Mouse (Mus musculus): ENCODE results near the gene Taar7e. TPM values are rescaled to one million over a fixed set of nuclear protein-coding genes. Genes with fewer than 3 reads are reported as not detected.

Taar7e gene
- polyA plus RNA-seq (2014; fragmentation: Nextera tagmentation; extraction: Ambion mirVana), result not detected in 2 replicates

GRCm38 (mm10) chr10:24037314-24037713 lies at the start of gene Taar7e:
TSS of gene Taar7e (plus strand) at chr10:24037614.
- H3K9ac ChIP-seq (ENCODE audit: low read depth, low read length), result no peak within 1 kb of the TSS
- no peak within 1 kb of the TSS for H3K4me2 ChIP-seq (replicated peaks; ENCODE audit: low read depth, low read length)
- H3K4me3 ChIP-seq (ENCODE audit: low read depth, low read length), result no peak within 1 kb of the TSS
- no peaks in the 10 kb centered on the region for H3K4me1 ChIP-seq (replicated peaks; ENCODE audit: control insufficient read depth, insufficient read depth, low read length)
- H3K27me3 ChIP-seq (ENCODE audit: control insufficient read depth, insufficient read depth, low read length), result no peaks in the 10 kb centered on the region
- H3K9me3 ChIP-seq (ENCODE audit: control insufficient read depth, low read length), result no peaks in the 10 kb centered on the region
- H3K36me3 ChIP-seq (ENCODE audit: control insufficient read depth, insufficient read depth, low read length), result no peaks in the 10 kb centered on the region
- WGBS, result 97% methylated on average over 2 of the region's 2 CpGs
- ATAC-seq (ENCODE audit: low FRiP score) (no peak), DNase-seq (ENCODE audit: low spot score) (no peak)
- H3K27ac ChIP-seq (ENCODE audit: low read depth, low read length), result no peak within 1 kb of the TSS

GRCm38 (mm10) chr10:23993381-23993780 lies 44.0 kb upstream of the Taar7e start, which contains the start of gene Taar7a:
TSS of gene Taar7a (minus strand) at chr10:23993481.
- no peak for ATAC-seq (ENCODE audit: low FRiP score)
- Histone ChIP-seq H3K4me2 (replicated peaks; ENCODE audit: low read depth, low read length) (no peak within 1 kb of the TSS), H3K27me3 (ENCODE audit: control insufficient read depth, insufficient read depth, low read length) (no peaks in the 10 kb centered on the region), H3K9ac (ENCODE audit: low read depth, low read length) (no peak within 1 kb of the TSS), H3K36me3 (ENCODE audit: control insufficient read depth, insufficient read depth, low read length) (no peaks in the 10 kb centered on the region), H3K27ac (ENCODE audit: low read depth, low read length) (no peak within 1 kb of the TSS), H3K4me1 (replicated peaks; ENCODE audit: control insufficient read depth, insufficient read depth, low read length) (no peaks in the 10 kb centered on the region), H3K4me3 (ENCODE audit: low read depth, low read length) (no peak within 1 kb of the TSS), H3K9me3 (ENCODE audit: control insufficient read depth, low read length) (no peaks in the 10 kb centered on the region)
- no peak for DNase-seq (ENCODE audit: low spot score)
- 90% methylated on average over 3 of the region's 3 CpGs for WGBS

- H3K36me3 ChIP-seq (ENCODE audit: control insufficient read depth, insufficient read depth, low read length), result no peaks in the 10 kb centered on the region
- DNase-seq (ENCODE audit: low spot score) (no peak), ATAC-seq (ENCODE audit: low FRiP score) (no peak)
- H3K4me3 ChIP-seq (ENCODE audit: low read depth, low read length), result no peak within 1 kb of the TSS
- WGBS, result 97% methylated on average over 1 of the region's 1 CpGs
- H3K27ac ChIP-seq (ENCODE audit: low read depth, low read length), result no peak within 1 kb of the TSS
- no peak within 1 kb of the TSS for H3K9ac ChIP-seq (ENCODE audit: low read depth, low read length)
- no peaks in the 10 kb centered on the region for H3K27me3 ChIP-seq (ENCODE audit: control insufficient read depth, insufficient read depth, low read length)
- no peaks in the 10 kb centered on the region for H3K4me1 ChIP-seq (replicated peaks; ENCODE audit: control insufficient read depth, insufficient read depth, low read length)
- H3K4me2 ChIP-seq (replicated peaks; ENCODE audit: low read depth, low read length), result no peak within 1 kb of the TSS
- no peaks in the 10 kb centered on the region for H3K9me3 ChIP-seq (ENCODE audit: control insufficient read depth, low read length)
These were observed 37.8 kb upstream of the Taar7e start, which contains the start of gene Taar7b for GRCm38 (mm10) chr10:23999639-24000038. TSS of gene Taar7b (plus strand) at chr10:23999939.

GRCm38 (mm10) chr10:24006442-24006841 lies 31.0 kb upstream of the Taar7e start:
- no peaks in the 10 kb centered on the region for H3K4me1 ChIP-seq (replicated peaks; ENCODE audit: control insufficient read depth, insufficient read depth, low read length)
- H3K36me3 ChIP-seq (ENCODE audit: control insufficient read depth, insufficient read depth, low read length), result no peaks in the 10 kb centered on the region
- no peaks in the 10 kb centered on the region for H3K9me3 ChIP-seq (ENCODE audit: control insufficient read depth, low read length)
- H3K27me3 ChIP-seq (ENCODE audit: control insufficient read depth, insufficient read depth, low read length), result no peaks in the 10 kb centered on the region
- H3K4me3 ChIP-seq (ENCODE audit: low read depth, low read length), result no peak overlapping the region
- H3K9ac ChIP-seq (ENCODE audit: low read depth, low read length), result no peak overlapping the region
- no peak overlapping the region for H3K27ac ChIP-seq (ENCODE audit: low read depth, low read length)
- no peak overlapping the region for H3K4me2 ChIP-seq (replicated peaks; ENCODE audit: low read depth, low read length)
- WGBS, result 71% methylated on average over 1 of the region's 1 CpGs
- DNase-seq (ENCODE audit: low spot score), result no peak
- ATAC-seq (ENCODE audit: low FRiP score), result no peak

GRCm38 (mm10) chr10:24007034-24007433 lies 30.4 kb upstream of the Taar7e start:
- DNase-seq (ENCODE audit: low spot score) (no peak), ATAC-seq (ENCODE audit: low FRiP score) (no peak)
- no peaks in the 10 kb centered on the region for H3K36me3 ChIP-seq (ENCODE audit: control insufficient read depth, insufficient read depth, low read length)
- no peak overlapping the region for H3K4me2 ChIP-seq (replicated peaks; ENCODE audit: low read depth, low read length)
- no peak overlapping the region for H3K4me3 ChIP-seq (ENCODE audit: low read depth, low read length)
- 75% methylated on average over 2 of the region's 2 CpGs for WGBS
- no peak overlapping the region for H3K9ac ChIP-seq (ENCODE audit: low read depth, low read length)
- H3K27me3 ChIP-seq (ENCODE audit: control insufficient read depth, insufficient read depth, low read length), result no peaks in the 10 kb centered on the region
- H3K4me1 ChIP-seq (replicated peaks; ENCODE audit: control insufficient read depth, insufficient read depth, low read length), result no peaks in the 10 kb centered on the region
- no peak overlapping the region for H3K27ac ChIP-seq (ENCODE audit: low read depth, low read length)
- no peaks in the 10 kb centered on the region for H3K9me3 ChIP-seq (ENCODE audit: control insufficient read depth, low read length)

- Histone ChIP-seq H3K27ac (ENCODE audit: low read depth, low read length) (no peak overlapping the region), H3K9me3 (ENCODE audit: control insufficient read depth, low read length) (no peaks in the 10 kb centered on the region), H3K4me1 (replicated peaks; ENCODE audit: control insufficient read depth, insufficient read depth, low read length) (no peaks in the 10 kb centered on the region), H3K27me3 (ENCODE audit: control insufficient read depth, insufficient read depth, low read length) (no peaks in the 10 kb centered on the region), H3K4me2 (replicated peaks; ENCODE audit: low read depth, low read length) (no peak overlapping the region), H3K36me3 (ENCODE audit: control insufficient read depth, insufficient read depth, low read length) (no peaks in the 10 kb centered on the region), H3K4me3 (ENCODE audit: low read depth, low read length) (no peak overlapping the region), H3K9ac (ENCODE audit: low read depth, low read length) (no peak overlapping the region)
- no peak for ATAC-seq (ENCODE audit: low FRiP score)
- DNase-seq (ENCODE audit: low spot score), result no peak
- 92% methylated on average over 1 of the region's 1 CpGs for WGBS
These were observed 29.3 kb upstream of the Taar7e start for GRCm38 (mm10) chr10:24008143-24008542.

- Histone ChIP-seq H3K4me3 (ENCODE audit: low read depth, low read length) (no peak within 1 kb of the TSS), H3K36me3 (ENCODE audit: control insufficient read depth, insufficient read depth, low read length) (no peaks in the 10 kb centered on the region), H3K4me1 (replicated peaks; ENCODE audit: control insufficient read depth, insufficient read depth, low read length) (no peaks in the 10 kb centered on the region), H3K27me3 (ENCODE audit: control insufficient read depth, insufficient read depth, low read length) (no peaks in the 10 kb centered on the region), H3K9me3 (ENCODE audit: control insufficient read depth, low read length) (no peaks in the 10 kb centered on the region), H3K27ac (ENCODE audit: low read depth, low read length) (no peak within 1 kb of the TSS), H3K9ac (ENCODE audit: low read depth, low read length) (no peak within 1 kb of the TSS), H3K4me2 (replicated peaks; ENCODE audit: low read depth, low read length) (no peak within 1 kb of the TSS)
- no peak for DNase-seq (ENCODE audit: low spot score)
- no peak for ATAC-seq (ENCODE audit: low FRiP score)
These were observed 10.5 kb upstream of the Taar7e start, which contains the start of gene Taar7d for GRCm38 (mm10) chr10:24026922-24027321. TSS of gene Taar7d (plus strand) at chr10:24027222.

- Histone ChIP-seq H3K4me2 (replicated peaks; ENCODE audit: low read depth, low read length) (no peak overlapping the region), H3K27me3 (ENCODE audit: control insufficient read depth, insufficient read depth, low read length) (no peaks in the 10 kb centered on the region), H3K36me3 (ENCODE audit: control insufficient read depth, insufficient read depth, low read length) (no peaks in the 10 kb centered on the region), H3K9ac (ENCODE audit: low read depth, low read length) (no peak overlapping the region), H3K4me3 (ENCODE audit: low read depth, low read length) (no peak overlapping the region), H3K27ac (ENCODE audit: low read depth, low read length) (no peak overlapping the region), H3K4me1 (replicated peaks; ENCODE audit: control insufficient read depth, insufficient read depth, low read length) (no peaks in the 10 kb centered on the region), H3K9me3 (ENCODE audit: control insufficient read depth, low read length) (no peaks in the 10 kb centered on the region)
- no peak for ATAC-seq (ENCODE audit: low FRiP score)
- no peak for DNase-seq (ENCODE audit: low spot score)
These were observed 6.1 kb upstream of the Taar7e start for GRCm38 (mm10) chr10:24031347-24031746.

GRCm38 (mm10) chr10:24040120-24040869 lies 2.9 kb downstream of the Taar7e start:
- 74% methylated on average over 2 of the region's 2 CpGs for WGBS
- H3K36me3 ChIP-seq (ENCODE audit: control insufficient read depth, insufficient read depth, low read length), result no peaks in the 10 kb centered on the region
- no peaks in the 10 kb centered on the region for H3K4me1 ChIP-seq (replicated peaks; ENCODE audit: control insufficient read depth, insufficient read depth, low read length)
- H3K9me3 ChIP-seq (ENCODE audit: control insufficient read depth, low read length), result no peaks in the 10 kb centered on the region
- no peaks in the 10 kb centered on the region for H3K27me3 ChIP-seq (ENCODE audit: control insufficient read depth, insufficient read depth, low read length)
- H3K9ac ChIP-seq (ENCODE audit: low read depth, low read length), result no peak overlapping the region
- no peak overlapping the region for H3K27ac ChIP-seq (ENCODE audit: low read depth, low read length)
- DNase-seq (ENCODE audit: low spot score) (no peak), ATAC-seq (ENCODE audit: low FRiP score) (no peak)
- H3K4me2 ChIP-seq (replicated peaks; ENCODE audit: low read depth, low read length), result no peak overlapping the region
- no peak overlapping the region for H3K4me3 ChIP-seq (ENCODE audit: low read depth, low read length)

All from hindbrain, embryonic 11.5 days (tissue).